Mouse (Mus musculus) neural tube, postnatal 0 days (tissue): ENCODE measurements around the gene Sept4. TPM values are rescaled to one million over a fixed set of nuclear protein-coding genes. Genes with fewer than 3 reads are reported as not detected.

ENCODE experiments used
- polyA plus RNA-seq: library from polyadenylated mRNA; unstranded; fragments of >200 nt; fragmentation: Nextera tagmentation; extraction: Ambion mirVana; gene quantifications from 2 replicates; pipeline ENCODE4 v1.2.1, GENCODE M21; 2015

The Sept4 gene
- 52.8 and 55.6 TPM in 2 replicates for polyA plus RNA-seq

DNA sequence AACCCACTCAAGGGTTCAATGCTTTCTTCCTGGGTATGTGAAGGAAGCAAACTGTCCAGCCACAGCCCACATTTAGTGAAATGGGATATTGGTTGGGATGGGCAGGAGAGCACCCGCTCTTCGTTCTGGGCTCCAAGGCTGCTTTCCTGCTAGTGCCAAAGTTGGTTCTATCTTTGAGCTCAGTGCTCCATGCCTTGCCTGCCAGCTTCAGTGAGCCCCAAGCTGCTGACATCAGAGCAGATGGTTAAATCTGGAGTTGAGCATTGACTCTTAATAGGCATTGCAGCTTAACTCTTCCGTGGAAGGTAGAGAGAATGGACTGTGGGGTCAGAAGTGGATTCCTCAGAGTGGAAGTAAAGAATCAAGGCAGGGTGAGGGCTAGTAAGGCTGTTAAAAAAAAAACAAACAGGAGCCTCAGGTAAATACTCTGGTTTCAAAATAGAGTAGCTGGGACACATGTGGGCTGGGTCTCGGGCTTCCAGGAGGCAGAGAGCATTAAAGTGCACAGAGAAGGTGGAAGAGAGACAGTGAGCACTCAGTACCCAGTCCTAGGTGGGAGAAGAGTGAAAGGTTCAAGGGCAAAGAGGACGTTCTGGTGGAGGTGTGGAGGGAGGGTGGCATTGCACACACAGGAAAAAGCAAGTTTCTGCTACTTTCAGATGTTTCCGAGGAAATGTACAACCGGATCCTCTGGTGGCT, at the start of gene Sept4:
Gene Sept4 (plus strand): TSS at position 649 of the 699 bp plus-strand sequence.

DNA sequence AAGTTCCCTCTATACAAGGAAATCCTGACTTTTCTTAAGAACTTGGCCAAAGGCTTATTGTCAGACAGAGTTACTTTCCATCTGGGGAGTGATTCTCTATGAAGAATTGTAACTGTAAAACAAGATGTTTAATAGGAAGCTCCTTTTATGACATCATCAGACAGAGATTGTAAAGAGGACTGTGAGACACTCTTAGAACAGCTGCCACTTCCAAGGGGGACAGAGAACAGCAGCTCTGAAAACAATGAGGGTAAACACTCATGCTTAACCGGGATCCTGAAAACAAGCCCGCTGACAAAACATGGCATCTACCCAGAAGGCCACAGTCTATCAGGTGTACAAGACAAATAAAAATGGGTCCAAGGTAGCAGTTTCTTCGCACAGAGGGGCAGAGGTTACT, 2.2 kb upstream of the Sept4 start, which contains the start of gene Gm11492:
Gene Gm11492 (plus strand): TSS at position 153 of the 400 bp plus-strand sequence.

DNA sequence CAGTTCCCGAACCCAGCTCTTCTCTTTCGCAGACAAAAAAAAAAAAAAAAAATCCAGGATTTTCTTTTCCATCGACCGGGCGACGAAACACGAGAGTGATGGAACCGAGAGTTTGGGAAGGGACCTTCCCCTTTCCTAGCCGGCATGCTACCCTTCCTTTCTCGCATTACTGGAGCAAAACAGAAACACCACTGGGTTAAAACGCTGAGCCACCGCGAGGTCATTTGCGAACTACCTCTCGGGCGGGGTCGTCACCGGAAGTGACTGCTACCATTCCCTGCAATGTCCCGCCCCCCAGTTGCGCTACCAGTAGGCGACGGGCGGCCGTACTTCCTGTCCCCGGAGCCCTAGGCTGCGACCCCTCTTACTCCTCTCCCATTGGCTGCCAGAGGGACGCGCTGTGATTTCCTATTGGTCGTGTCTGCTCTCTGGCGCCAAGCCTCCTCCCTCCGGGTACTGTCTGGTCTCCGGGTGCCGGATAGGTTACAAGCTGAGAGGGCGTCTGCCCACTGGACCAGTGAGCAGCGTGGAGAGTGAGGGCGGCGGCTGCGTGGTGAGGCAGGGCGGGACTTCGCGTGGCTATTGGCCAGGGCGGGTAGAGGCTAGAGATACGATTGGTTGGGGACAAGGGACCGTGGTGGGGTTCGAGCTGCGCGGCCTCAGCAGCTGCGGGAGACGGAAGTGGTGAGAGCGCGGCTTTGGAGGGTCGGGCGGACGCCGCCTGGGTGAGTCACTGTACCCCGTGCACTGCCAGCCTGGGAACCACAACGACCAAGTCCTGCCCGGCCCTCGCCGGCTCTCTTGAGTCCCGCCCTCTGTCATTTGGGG, 23.0 kb downstream of the Sept4 start, which contains the start of gene Mtmr4:
Gene Mtmr4 (plus strand): TSS at position 637 of the 828 bp plus-strand sequence.

DNA sequence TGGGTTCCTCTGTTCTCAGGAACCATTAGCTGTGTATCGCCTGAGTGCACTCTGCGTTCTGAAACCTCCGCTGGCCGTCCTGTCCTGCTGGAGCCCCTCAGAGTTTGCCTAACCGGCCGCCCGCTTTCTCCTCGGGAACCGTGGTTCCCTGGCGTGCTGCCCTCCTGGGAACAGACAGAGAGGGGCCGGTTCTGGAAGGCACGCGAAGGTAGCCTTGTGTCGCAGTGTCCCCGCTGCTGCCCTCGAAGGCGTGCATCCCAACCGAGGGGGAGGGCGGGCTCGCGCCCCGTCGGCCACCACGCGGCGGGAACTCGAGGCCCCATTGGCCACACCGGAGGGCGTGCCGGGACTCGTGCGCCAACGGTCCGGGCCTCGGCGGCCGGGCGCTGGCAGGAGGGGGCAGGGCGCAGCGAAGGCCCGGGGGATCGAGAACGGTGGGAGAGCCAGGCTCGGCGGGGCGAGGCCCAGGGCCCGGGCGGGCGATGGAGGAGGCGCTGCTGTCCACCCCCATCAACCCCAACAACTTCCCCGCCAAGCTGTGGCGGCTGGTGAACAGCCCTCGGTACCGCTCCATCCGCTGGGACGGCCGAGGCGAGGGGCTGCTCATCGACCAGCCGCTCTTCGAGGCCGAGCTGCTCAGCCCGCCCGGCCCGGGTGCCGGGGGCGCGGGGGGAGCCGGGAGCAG, 48.2 kb downstream of the Sept4 start, which contains the start of gene Hsf5:
Gene Hsf5 (plus strand): TSS at position 375 of the 685 bp plus-strand sequence.

Other genes with a start within 250 kb of the Sept4 start
- gene Ppm1e, start 209.9 kb upstream of the Sept4 start, polyA plus RNA-seq: 19.0 and 22.5 TPM in 2 replicates
- 2.7 and 3.0 TPM in 2 replicates for gene Rad51c, start 163.9 kb upstream of the Sept4 start, polyA plus RNA-seq
- gene Tex14, start 163.8 kb upstream of the Sept4 start, polyA plus RNA-seq: 0.24 and 0.39 TPM in 2 replicates
- not detected in 2 replicates for gene Gm11492, start 2.2 kb upstream of the Sept4 start, polyA plus RNA-seq
- 23.7 and 25.9 TPM in 2 replicates for gene Mtmr4, start 23.3 kb downstream of the Sept4 start, polyA plus RNA-seq
- gene Hsf5, start 48.3 kb downstream of the Sept4 start, polyA plus RNA-seq: 0.48 and 0.53 TPM in 2 replicates
- gene Rnf43, start 93.8 kb downstream of the Sept4 start, polyA plus RNA-seq: 0.88 and 1.0 TPM in 2 replicates
- 124 and 135 TPM in 2 replicates for gene Supt4a, start 168.6 kb downstream of the Sept4 start, polyA plus RNA-seq
- 28.1 and 43.5 TPM in 2 replicates for gene Tspoap1, start 191.6 kb downstream of the Sept4 start, polyA plus RNA-seq
- gene Mpo, start 224.7 kb downstream of the Sept4 start, polyA plus RNA-seq: 0.27 TPM in 1 of 2 replicates, not detected in the other